Mouse (Mus musculus) midbrain, embryonic 14.5 days (tissue): ENCODE results near the gene Bak1. TPM values are rescaled to one million over a fixed set of nuclear protein-coding genes. Genes with fewer than 3 reads are reported as not detected.

Source experiments
- ATAC-seq: fragments of 200-750 bp; cut with Nextera tagmentation; 2 replicates; pipeline ENCODE4 v1.8.0; 2017; ENCODE audit warnings: moderate number of reproducible peaks, moderate library complexity; ENCODE audit not compliant: low FRiP score, low TSS enrichment
- DNase-seq: peaks from one replicate; pipeline ENCODE4 v3.0.0-alpha.2; 2015
- H3K27ac ChIP-seq: fragments of 300-500 bp; sonication (generic); replicated peaks from 2 replicates; pipeline ENCODE4 v1.5.1; 2014; ENCODE audit warnings: mild to moderate bottlenecking, low read depth, low read length, moderate library complexity
- H3K27me3 ChIP-seq: fragments of 300-500 bp; sonication (generic); 2 replicates; pipeline ENCODE4 v1.6.1; 2014; ENCODE audit warnings: low read length, control low read depth, mixed read lengths; ENCODE audit not compliant: control insufficient read depth, insufficient read depth
- H3K36me3 ChIP-seq: fragments of 300-500 bp; sonication (generic); 2 replicates; pipeline ENCODE4 v1.6.1; 2014; ENCODE audit warnings: low read length, control low read depth; ENCODE audit not compliant: control insufficient read depth, insufficient read depth
- H3K4me1 ChIP-seq: fragments of 300-500 bp; sonication (generic); 2 replicates; pipeline ENCODE4 v1.6.1; 2014; ENCODE audit warnings: mild to moderate bottlenecking, antibody characterized with exemption, low read length, control low read depth; ENCODE audit not compliant: control insufficient read depth, insufficient read depth
- H3K4me2 ChIP-seq: fragments of 300-500 bp; sonication (generic); 2 replicates; pipeline ENCODE4 v1.6.1; 2014; ENCODE audit warnings: mild to moderate bottlenecking, low read length, moderate library complexity
- H3K4me3 ChIP-seq: fragments of 300-500 bp; sonication (generic); replicated peaks from 2 replicates; pipeline ENCODE4 v1.5.1; 2014; ENCODE audit warnings: low read depth, low read length
- H3K9ac ChIP-seq: fragments of 300-500 bp; sonication (generic); replicated peaks from 2 replicates; pipeline ENCODE4 v1.6.1; 2014; ENCODE audit warnings: mild to moderate bottlenecking, low read length, moderate library complexity
- H3K9me3 ChIP-seq: fragments of 300-500 bp; sonication (generic); 2 replicates; pipeline ENCODE4 v1.6.1; 2016; ENCODE audit warnings: low read length, control low read depth, mixed read lengths; ENCODE audit not compliant: control insufficient read depth
- WGBS: fragments of 180-500 bp; shearing (Covaris S2); extraction: QIAGEN DNeasy Blood & Tissue Kit; methylation state at CpG from one replicate; pipeline ENCODE4 v1.1.7; 2014; 5-methylcytosine and 5-hydroxymethylcytosine counted together
- polyA plus RNA-seq: library from polyadenylated mRNA; unstranded; fragments of >200 nt; fragmentation: Nextera tagmentation; extraction: Ambion mirVana; gene quantifications from 2 replicates; pipeline ENCODE4 v1.2.1, GENCODE M21; 2014

Gene Bak1
- polyA plus RNA-seq, 1 experiment from 2014 or later: 5.8 TPM

- Histone ChIP-seq H3K4me3 (peak overlapping the region; percentile 40), H3K9ac (peak overlapping the region; percentile 37; the same call in 1 of the 2 replicates), H3K4me2 (peak overlapping the region; percentile 63), H3K36me3 (no peaks in the 10 kb centered on the region), H3K4me1 (0 out of 2 replicates have a peak, but pooled peaks cover 7% of the 10 kb centered on the region), H3K9me3 (no peaks in the 10 kb centered on the region), H3K27ac (no peak overlapping the region), H3K27me3 (peaks cover 37% of the 10 kb centered on the region)
- ATAC-seq: no peak
- DNase-seq: no peak
- 1% methylated on average over 24 of the region's 24 CpGs for WGBS
Measured at GRCm38 (mm10) chr17:27057517-27058055, 28.8 kb upstream of the Bak1 start.

- H3K36me3 ChIP-seq: no peaks in the 10 kb centered on the region
- H3K4me2 ChIP-seq: peak within 1 kb of the TSS; percentile 63
- peak within 1 kb of the TSS; percentile 40 for H3K4me3 ChIP-seq
- no peak for ATAC-seq
- DNase-seq: peak; percentile 49
- H3K4me1 ChIP-seq: 0 out of 2 replicates have a peak, but pooled peaks cover 7% of the 10 kb centered on the region
- H3K9me3 ChIP-seq: no peaks in the 10 kb centered on the region
- no peak within 1 kb of the TSS for H3K27ac ChIP-seq
- peak within 1 kb of the TSS; percentile 37; the same call in 1 of the 2 replicates for H3K9ac ChIP-seq
- peaks cover 37% of the 10 kb centered on the region for H3K27me3 ChIP-seq
- under 1% methylated on average over 66 of the region's 66 CpGs for WGBS
Measured at GRCm38 (mm10) chr17:27056812-27057516, 28.2 kb upstream of the Bak1 start, which contains the start of gene Itpr3. Gene Itpr3 (plus strand): TSS chr17:27057304.

GRCm38 (mm10) chr17:27056170-27056569, 27.4 kb upstream of the Bak1 start:
- Histone ChIP-seq H3K9ac (no peak overlapping the region), H3K27me3 (peaks cover 37% of the 10 kb centered on the region), H3K4me2 (peak overlapping the region; percentile 63), H3K4me3 (no peak overlapping the region), H3K27ac (no peak overlapping the region), H3K9me3 (no peaks in the 10 kb centered on the region), H3K36me3 (no peaks in the 10 kb centered on the region), H3K4me1 (0 out of 2 replicates have a peak, but pooled peaks cover 7% of the 10 kb centered on the region)
- ATAC-seq (no peak), DNase-seq (peak; percentile 26)
- WGBS: 0% methylated on average over 13 of the region's 13 CpGs

GRCm38 (mm10) chr17:27051514-27051913, 22.7 kb upstream of the Bak1 start:
- no peaks in the 10 kb centered on the region for H3K36me3 ChIP-seq
- no peak overlapping the region for H3K4me2 ChIP-seq
- no peak overlapping the region for H3K4me3 ChIP-seq
- ATAC-seq (no peak), DNase-seq (no peak)
- no peak overlapping the region for H3K9ac ChIP-seq
- no peak overlapping the region for H3K27ac ChIP-seq
- 38% methylated on average over 11 of the region's 11 CpGs for WGBS
- no peaks in the 10 kb centered on the region for H3K9me3 ChIP-seq
- no peaks in the 10 kb centered on the region for H3K4me1 ChIP-seq
- peaks cover 15% of the 10 kb centered on the region; the same call in 1 of the 2 replicates for H3K27me3 ChIP-seq

DNA sequence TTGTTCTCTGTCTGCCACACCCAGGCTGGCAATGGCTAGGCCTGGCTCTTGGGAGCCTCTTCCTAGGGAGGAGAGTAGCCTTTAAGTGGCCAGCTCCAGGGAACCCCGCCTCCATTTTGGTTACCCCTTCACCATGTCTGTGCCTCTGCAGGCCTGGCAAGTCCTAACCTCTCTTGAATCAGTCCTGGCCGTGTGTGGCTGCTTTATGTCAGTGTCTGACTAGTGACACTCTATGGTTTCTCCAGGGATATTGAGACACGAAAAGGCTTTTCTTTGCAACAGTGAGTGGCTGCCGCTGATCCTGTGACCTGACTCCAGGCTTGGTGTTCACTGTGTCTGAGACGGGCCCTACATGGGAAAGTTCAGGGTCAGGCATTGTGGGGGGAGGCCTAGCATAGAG, 22.0 kb upstream of the Bak1 start:
- Histone ChIP-seq H3K4me1 (no peaks in the 10 kb centered on the region), H3K4me2 (no peak overlapping the region), H3K4me3 (no peak overlapping the region), H3K27ac (no peak overlapping the region), H3K27me3 (peaks cover 8% of the 10 kb centered on the region; the same call in 1 of the 2 replicates), H3K36me3 (no peaks in the 10 kb centered on the region), H3K9ac (no peak overlapping the region), H3K9me3 (no peaks in the 10 kb centered on the region)
- 63% methylated on average over 5 of the region's 5 CpGs for WGBS
- ATAC-seq (no peak), DNase-seq (no peak)

- Histone ChIP-seq H3K4me3 (no peak overlapping the region), H3K27ac (no peak overlapping the region), H3K27me3 (no peaks in the 10 kb centered on the region), H3K4me2 (no peak overlapping the region), H3K9me3 (no peaks in the 10 kb centered on the region), H3K4me1 (no peaks in the 10 kb centered on the region), H3K9ac (no peak overlapping the region), H3K36me3 (no peaks in the 10 kb centered on the region)
- DNase-seq: no peak
- no peak for ATAC-seq
- 77% methylated on average over 14 of the region's 14 CpGs for WGBS
Measured at GRCm38 (mm10) chr17:27048445-27049239, 19.8 kb upstream of the Bak1 start.

GRCm38 (mm10) chr17:27047762-27048444, 19.1 kb upstream of the Bak1 start:
- no peak overlapping the region for H3K27ac ChIP-seq
- no peak overlapping the region for H3K4me3 ChIP-seq
- H3K4me1 ChIP-seq: no peaks in the 10 kb centered on the region
- no peaks in the 10 kb centered on the region for H3K27me3 ChIP-seq
- DNase-seq (no peak), ATAC-seq (no peak)
- WGBS: 84% methylated on average over 14 of the region's 14 CpGs
- no peaks in the 10 kb centered on the region for H3K36me3 ChIP-seq
- H3K9ac ChIP-seq: no peak overlapping the region
- no peaks in the 10 kb centered on the region for H3K9me3 ChIP-seq
- H3K4me2 ChIP-seq: no peak overlapping the region

DNA sequence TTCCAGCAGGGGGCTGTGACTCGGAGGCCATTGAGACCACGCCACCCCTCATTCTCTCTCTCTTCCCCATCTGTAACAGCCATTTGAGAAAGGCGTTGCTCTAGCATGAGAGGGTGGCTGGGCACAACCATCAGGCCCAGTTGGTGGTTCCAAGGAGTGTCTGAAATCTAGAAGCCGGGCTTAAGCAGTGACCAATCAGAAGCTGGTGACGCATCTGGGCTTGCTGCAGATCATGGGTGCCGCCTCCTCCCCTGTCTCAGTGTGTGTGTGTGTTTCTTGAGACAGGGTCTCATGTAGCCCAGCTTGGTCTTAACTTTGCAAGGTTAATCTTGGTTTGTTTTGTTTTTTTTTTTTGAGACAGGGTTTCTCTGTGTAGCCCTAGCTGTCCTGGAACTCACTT, 16.4 kb upstream of the Bak1 start:
- 91% methylated on average over 6 of the region's 6 CpGs for WGBS

More for the DNA sequence above, 16.4 kb upstream of the Bak1 start:
- Histone ChIP-seq H3K27ac (no peak overlapping the region), H3K4me3 (no peak overlapping the region), H3K4me2 (no peak overlapping the region), H3K9ac (no peak overlapping the region), H3K9me3 (no peaks in the 10 kb centered on the region), H3K36me3 (no peaks in the 10 kb centered on the region), H3K27me3 (no peaks in the 10 kb centered on the region), H3K4me1 (peaks cover 6% of the 10 kb centered on the region)
- no peak for ATAC-seq
- DNase-seq: no peak
